Mouse (Mus musculus): Measurements from ENCODE around the gene Mtm1.
A peak's percentile ranks its signal among the peaks of the same experiment; 100 is the strongest.

Gene Mtm1

GRCm38 (mm10) chrX:71210467-71210866 is at the start of gene Mtm1:
Gene Mtm1 (plus strand): TSS chrX:71210767.
- no peak for DNase-seq (ENCODE audit: low spot score in 2 of 2)

- peak in 1 of 2 experiments; percentile 3 for DNase-seq (ENCODE audit: low spot score in 2 of 2)
These were observed 29.0 kb upstream of the Mtm1 start for GRCm38 (mm10) chrX:71181526-71181925.

- no peak for DNase-seq (ENCODE audit: low spot score in 2 of 2)
These were observed 26.9 kb upstream of the Mtm1 start for GRCm38 (mm10) chrX:71183671-71184070.

- DNase-seq (ENCODE audit: low spot score in 2 of 2), result no peak
These were observed 24.2 kb upstream of the Mtm1 start for GRCm38 (mm10) chrX:71186396-71186795.

- no peak for DNase-seq (ENCODE audit: low spot score in 2 of 2)
These were observed 5.8 kb upstream of the Mtm1 start for GRCm38 (mm10) chrX:71204776-71205175.

GRCm38 (mm10) chrX:71205821-71206542 is 4.6 kb upstream of the Mtm1 start:
- no peak for DNase-seq (ENCODE audit: low spot score in 2 of 2)

- DNase-seq (ENCODE audit: low spot score in 2 of 2), result no peak
These were observed 4.0 kb upstream of the Mtm1 start for GRCm38 (mm10) chrX:71206595-71206994.

GRCm38 (mm10) chrX:71212911-71213310 is 2.3 kb downstream of the Mtm1 start:
- DNase-seq (ENCODE audit: low spot score in 2 of 2), result no peak

GRCm38 (mm10) chrX:71214441-71215112 is 4.0 kb downstream of the Mtm1 start:
- DNase-seq (ENCODE audit: low spot score in 2 of 2), result peak; percentile 73 to 82

GRCm38 (mm10) chrX:71215113-71215708 is 4.6 kb downstream of the Mtm1 start:
- DNase-seq (ENCODE audit: low spot score in 2 of 2), result peak in 1 of 2 experiments; percentile 13

- no peak for DNase-seq (ENCODE audit: low spot score in 2 of 2)
These were observed 6.3 kb downstream of the Mtm1 start for GRCm38 (mm10) chrX:71216879-71217278.

- no peak for DNase-seq (ENCODE audit: low spot score in 2 of 2)
These were observed 8.3 kb downstream of the Mtm1 start for GRCm38 (mm10) chrX:71218853-71219252.

GRCm38 (mm10) chrX:71220896-71221295 is 10.3 kb downstream of the Mtm1 start:
- peak in 1 of 2 experiments; percentile 5 for DNase-seq (ENCODE audit: low spot score in 2 of 2)

GRCm38 (mm10) chrX:71222648-71223408 is 12.3 kb downstream of the Mtm1 start:
- DNase-seq (ENCODE audit: low spot score in 2 of 2), result no peak

GRCm38 (mm10) chrX:71226881-71227280 is 16.3 kb downstream of the Mtm1 start:
- no peak for DNase-seq (ENCODE audit: low spot score in 2 of 2)

- no peak for DNase-seq (ENCODE audit: low spot score in 2 of 2)
These were observed 17.6 kb downstream of the Mtm1 start for GRCm38 (mm10) chrX:71228200-71228599.

GRCm38 (mm10) chrX:71230847-71231246 is 20.3 kb downstream of the Mtm1 start:
- DNase-seq (ENCODE audit: low spot score in 2 of 2), result no peak

GRCm38 (mm10) chrX:71256422-71256821 is 45.9 kb downstream of the Mtm1 start:
- DNase-seq (ENCODE audit: low spot score in 2 of 2), result no peak

- DNase-seq (ENCODE audit: low spot score in 2 of 2), result no peak
These were observed 50.3 kb downstream of the Mtm1 start for GRCm38 (mm10) chrX:71260857-71261256.

- DNase-seq (ENCODE audit: low spot score in 2 of 2), result no peak
These were observed 53.7 kb downstream of the Mtm1 start for GRCm38 (mm10) chrX:71264316-71264715.

GRCm38 (mm10) chrX:71268972-71269371 is 58.4 kb downstream of the Mtm1 start:
- DNase-seq (ENCODE audit: low spot score in 2 of 2), result peak; percentile 8 to 37

- DNase-seq (ENCODE audit: low spot score in 2 of 2), result no peak
These were observed 63.6 kb downstream of the Mtm1 start for GRCm38 (mm10) chrX:71274150-71274549.

Measured in right cerebral cortex, postnatal 36 days (tissue).